Mouse (Mus musculus) liver, embryonic 14.5 days (tissue): Measurements from ENCODE around the gene Nuf2.

Experiments used
- CTCF ChIP-seq: IDR thresholded peaks from 2 replicates; pipeline ENCODE4 v1.5.1; 2016; ENCODE audit warnings: antibody characterized with exemption, low read depth, control low read depth
- EP300 ChIP-seq: IDR thresholded peaks from 2 replicates; pipeline ENCODE4 v1.6.1; 2016; ENCODE audit warnings: antibody characterized with exemption, low read depth

GRCm38 (mm10) chr1:169495621-169496020 is 35.6 kb downstream of the Nuf2 start:
- TF ChIP-seq CTCF, result peak; percentile 37; the same call in 1 of the 2 replicates
- TF ChIP-seq EP300, result no peak
